Mouse (Mus musculus): Measurements from ENCODE around the gene 1700003E16Rik. TPM values are rescaled to one million over a fixed set of nuclear protein-coding genes. Genes with fewer than 3 reads are reported as not detected.

The 1700003E16Rik gene
- total and polyA plus RNA-seq, 2 experiments from 2014 or later: 10.2 to 12.7 TPM

GRCm38 (mm10) chr6:83193571-83193970 lies 37.4 kb downstream of the 1700003E16Rik start:
- H3K27ac ChIP-seq: no peak overlapping the region
- H3K36me3 ChIP-seq (ENCODE audit: insufficient read depth, low read length): peaks cover 85% of the 10 kb centered on the region
- ATAC-seq (no peak), DNase-seq (ENCODE audit: low spot score) (no peak)
- no peak overlapping the region for H3K4me3 ChIP-seq (ENCODE audit: low read length)
- no peaks in the 10 kb centered on the region for H3K9me3 ChIP-seq (ENCODE audit: low read length)
- no peak overlapping the region for H3K4me2 ChIP-seq (ENCODE audit: low read depth, low read length)
- no peaks in the 10 kb centered on the region for H3K27me3 ChIP-seq (ENCODE audit: insufficient read depth, low read length)
- H3K9ac ChIP-seq (replicated peaks; ENCODE audit: low read length): no peak overlapping the region
- no peaks in the 10 kb centered on the region for H3K4me1 ChIP-seq (ENCODE audit: insufficient read depth, low read length)
- WGBS: 94% methylated on average over 7 of the region's 7 CpGs
- TF ChIP-seq CTCF (IDR thresholded peaks at IDR 0.05; ENCODE audit: low read depth): no peak

GRCm38 (mm10) chr6:83197345-83198004 lies 41.3 kb downstream of the 1700003E16Rik start:
- WGBS: 33% methylated on average over 15 of the region's 15 CpGs
- Histone ChIP-seq H3K9me3 (ENCODE audit: low read length) (no peaks in the 10 kb centered on the region), H3K27me3 (ENCODE audit: insufficient read depth, low read length) (no peaks in the 10 kb centered on the region), H3K36me3 (ENCODE audit: insufficient read depth, low read length) (peaks cover 72% of the 10 kb centered on the region), H3K4me2 (ENCODE audit: low read depth, low read length) (no peak overlapping the region), H3K4me3 (ENCODE audit: low read length) (no peak overlapping the region), H3K9ac (replicated peaks; ENCODE audit: low read length) (no peak overlapping the region), H3K4me1 (ENCODE audit: insufficient read depth, low read length) (no peaks in the 10 kb centered on the region), H3K27ac (peak overlapping the region; percentile 38)
- peak; percentile 65 for TF ChIP-seq CTCF (IDR thresholded peaks at IDR 0.05; ENCODE audit: low read depth)
- peak; percentile 63 for ATAC-seq
- DNase-seq (ENCODE audit: low spot score): peak; percentile 81

GRCm38 (mm10) chr6:83203320-83203719 lies 47.1 kb downstream of the 1700003E16Rik start:
- Histone ChIP-seq H3K27ac (no peak overlapping the region), H3K4me1 (ENCODE audit: insufficient read depth, low read length) (no peaks in the 10 kb centered on the region), H3K36me3 (ENCODE audit: insufficient read depth, low read length) (peaks cover 24% of the 10 kb centered on the region), H3K9me3 (ENCODE audit: low read length) (no peaks in the 10 kb centered on the region), H3K9ac (replicated peaks; ENCODE audit: low read length) (no peak overlapping the region), H3K4me3 (ENCODE audit: low read length) (no peak overlapping the region), H3K4me2 (ENCODE audit: low read depth, low read length) (no peak overlapping the region), H3K27me3 (ENCODE audit: insufficient read depth, low read length) (no peaks in the 10 kb centered on the region)
- ATAC-seq: no peak
- WGBS: 84% methylated on average over 4 of the region's 4 CpGs
- no peak for DNase-seq (ENCODE audit: low spot score)
- no peak for TF ChIP-seq CTCF (IDR thresholded peaks at IDR 0.05; ENCODE audit: low read depth)

DNA sequence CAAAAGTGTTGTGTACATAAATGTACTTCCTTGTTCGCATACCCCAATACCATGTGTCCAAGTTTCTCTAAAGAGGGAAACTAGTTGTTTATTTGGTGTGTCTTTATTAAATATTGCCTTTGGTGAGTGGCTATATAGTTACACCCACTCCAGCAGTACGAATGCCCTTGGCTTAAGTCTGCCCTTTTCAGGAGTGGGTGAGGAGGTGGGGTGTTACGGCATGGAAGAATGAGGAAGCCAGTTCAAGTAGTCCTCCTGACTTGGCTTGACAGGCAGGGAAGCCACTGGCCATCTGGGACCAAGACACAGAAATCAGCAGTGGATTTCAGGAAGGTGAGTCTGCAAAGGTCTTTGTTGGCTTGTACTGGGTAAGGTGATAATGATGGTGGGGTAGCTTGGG lies 49.6 kb downstream of the 1700003E16Rik start:
- no peak overlapping the region for H3K9ac ChIP-seq (replicated peaks; ENCODE audit: low read length)
- DNase-seq (ENCODE audit: low spot score): no peak
- H3K27me3 ChIP-seq (ENCODE audit: insufficient read depth, low read length): no peaks in the 10 kb centered on the region
- ATAC-seq: no peak
- no peak for TF ChIP-seq CTCF (IDR thresholded peaks at IDR 0.05; ENCODE audit: low read depth)
- H3K4me2 ChIP-seq (ENCODE audit: low read depth, low read length): no peak overlapping the region
- no peak overlapping the region for H3K27ac ChIP-seq
- no peaks in the 10 kb centered on the region for H3K4me1 ChIP-seq (ENCODE audit: insufficient read depth, low read length)
- no peak overlapping the region for H3K4me3 ChIP-seq (ENCODE audit: low read length)
- H3K9me3 ChIP-seq (ENCODE audit: low read length): no peaks in the 10 kb centered on the region
- H3K36me3 ChIP-seq (ENCODE audit: insufficient read depth, low read length): peaks cover 3% of the 10 kb centered on the region; the same call in 1 of the 2 replicates
- WGBS: 86% methylated on average over 3 of the region's 3 CpGs

DNA sequence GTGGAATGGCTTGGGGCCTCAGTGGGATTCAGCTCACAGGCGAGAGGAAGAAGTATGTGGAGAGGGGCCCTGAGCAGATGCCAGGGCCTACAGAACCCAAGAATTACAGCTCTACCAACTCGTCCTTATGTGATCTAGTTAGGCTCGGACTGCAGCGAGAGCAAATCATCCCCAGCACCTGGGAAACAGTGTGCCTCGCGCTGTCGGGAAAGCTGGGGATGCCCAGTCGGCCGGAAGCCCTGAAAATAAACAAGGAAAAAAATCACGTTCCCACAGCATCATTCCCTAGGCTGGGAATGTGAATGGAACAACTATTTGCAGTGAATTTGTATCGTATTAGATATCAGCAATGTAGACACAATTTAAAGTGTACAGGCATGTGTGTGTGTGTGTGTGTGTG lies 50.1 kb downstream of the 1700003E16Rik start:
- no peak for DNase-seq (ENCODE audit: low spot score)
- TF ChIP-seq CTCF (IDR thresholded peaks at IDR 0.05; ENCODE audit: low read depth): no peak
- no peak for ATAC-seq
- H3K36me3 ChIP-seq (ENCODE audit: insufficient read depth, low read length): no peaks in the 10 kb centered on the region
- H3K4me2 ChIP-seq (ENCODE audit: low read depth, low read length): no peak overlapping the region
- no peak overlapping the region for H3K4me3 ChIP-seq (ENCODE audit: low read length)
- no peak overlapping the region for H3K27ac ChIP-seq
- 82% methylated on average over 11 of the region's 11 CpGs for WGBS
- H3K27me3 ChIP-seq (ENCODE audit: insufficient read depth, low read length): no peaks in the 10 kb centered on the region
- H3K9ac ChIP-seq (replicated peaks; ENCODE audit: low read length): no peak overlapping the region
- no peaks in the 10 kb centered on the region for H3K9me3 ChIP-seq (ENCODE audit: low read length)
- H3K4me1 ChIP-seq (ENCODE audit: insufficient read depth, low read length): no peaks in the 10 kb centered on the region

GRCm38 (mm10) chr6:83207361-83208049 lies 51.3 kb downstream of the 1700003E16Rik start:
- no peak overlapping the region for H3K4me3 ChIP-seq (ENCODE audit: low read length)
- H3K4me2 ChIP-seq (ENCODE audit: low read depth, low read length): no peak overlapping the region
- no peaks in the 10 kb centered on the region for H3K36me3 ChIP-seq (ENCODE audit: insufficient read depth, low read length)
- no peaks in the 10 kb centered on the region for H3K27me3 ChIP-seq (ENCODE audit: insufficient read depth, low read length)
- TF ChIP-seq CTCF (IDR thresholded peaks at IDR 0.05; ENCODE audit: low read depth): no peak
- WGBS: 56% methylated on average over 9 of the region's 9 CpGs
- no peak overlapping the region for H3K9ac ChIP-seq (replicated peaks; ENCODE audit: low read length)
- H3K27ac ChIP-seq: no peak overlapping the region
- H3K9me3 ChIP-seq (ENCODE audit: low read length): no peaks in the 10 kb centered on the region
- no peaks in the 10 kb centered on the region for H3K4me1 ChIP-seq (ENCODE audit: insufficient read depth, low read length)
- DNase-seq (ENCODE audit: low spot score): no peak
- ATAC-seq: no peak

- Histone ChIP-seq H3K9ac (replicated peaks; ENCODE audit: low read length) (no peak overlapping the region), H3K27me3 (ENCODE audit: insufficient read depth, low read length) (no peaks in the 10 kb centered on the region), H3K4me3 (ENCODE audit: low read length) (no peak overlapping the region), H3K4me1 (ENCODE audit: insufficient read depth, low read length) (no peaks in the 10 kb centered on the region), H3K4me2 (ENCODE audit: low read depth, low read length) (no peak overlapping the region), H3K27ac (no peak overlapping the region), H3K9me3 (ENCODE audit: low read length) (no peaks in the 10 kb centered on the region), H3K36me3 (ENCODE audit: insufficient read depth, low read length) (no peaks in the 10 kb centered on the region)
- TF ChIP-seq CTCF (IDR thresholded peaks at IDR 0.05; ENCODE audit: low read depth): no peak
- no peak for ATAC-seq
- 82% methylated on average over 2 of the region's 2 CpGs for WGBS
- DNase-seq (ENCODE audit: low spot score): no peak
These were observed 51.8 kb downstream of the 1700003E16Rik start for GRCm38 (mm10) chr6:83208050-83208400.
